Mouse (Mus musculus): ENCODE data around the gene Iqca.

Gene Iqca

GRCm38 (mm10) chr1:90153099-90153744 lies at the start of gene Iqca:
Gene Iqca (minus strand): TSS chr1:90153401.
- DNase-seq (ENCODE audit: low read depth) = no peak

DNA sequence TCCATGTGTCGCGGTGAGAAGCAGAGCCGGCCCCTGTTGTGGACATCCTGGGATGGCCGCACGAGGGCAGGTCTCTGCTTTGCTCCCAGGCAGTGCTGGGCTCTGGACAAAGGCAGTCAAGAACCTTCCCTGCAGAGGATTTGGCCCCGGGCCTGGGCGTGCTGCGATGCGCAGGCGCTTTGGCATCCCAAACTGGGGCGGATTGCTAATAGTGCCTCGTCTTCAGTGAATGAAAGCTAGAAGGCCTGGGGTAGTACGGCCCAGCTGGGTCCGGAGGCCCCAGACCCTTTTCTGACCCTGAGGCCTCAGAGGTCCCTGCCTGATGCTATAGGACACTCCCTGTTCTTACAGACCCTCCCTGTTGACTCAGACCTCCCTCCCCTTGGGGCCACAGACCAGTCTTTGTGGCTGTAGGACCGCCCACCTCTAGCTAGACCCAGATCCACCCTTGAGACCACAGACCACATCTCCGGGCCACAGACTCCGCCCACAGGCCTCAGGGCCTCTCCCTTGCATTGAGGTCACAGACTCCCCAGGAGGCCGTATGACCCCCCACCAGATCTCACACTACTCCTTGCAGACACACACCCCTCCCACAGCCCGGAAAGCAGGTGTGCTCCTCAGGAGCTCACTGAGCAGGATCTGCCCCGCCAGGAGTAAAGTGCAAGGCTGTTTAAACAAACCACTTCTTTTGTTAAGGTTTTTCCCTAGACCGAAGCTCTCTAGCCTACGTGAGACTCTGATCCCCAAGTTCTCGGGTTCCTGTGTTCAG lies 49.2 kb upstream of the Iqca start:
- no peak for DNase-seq (ENCODE audit: low read depth)

DNA sequence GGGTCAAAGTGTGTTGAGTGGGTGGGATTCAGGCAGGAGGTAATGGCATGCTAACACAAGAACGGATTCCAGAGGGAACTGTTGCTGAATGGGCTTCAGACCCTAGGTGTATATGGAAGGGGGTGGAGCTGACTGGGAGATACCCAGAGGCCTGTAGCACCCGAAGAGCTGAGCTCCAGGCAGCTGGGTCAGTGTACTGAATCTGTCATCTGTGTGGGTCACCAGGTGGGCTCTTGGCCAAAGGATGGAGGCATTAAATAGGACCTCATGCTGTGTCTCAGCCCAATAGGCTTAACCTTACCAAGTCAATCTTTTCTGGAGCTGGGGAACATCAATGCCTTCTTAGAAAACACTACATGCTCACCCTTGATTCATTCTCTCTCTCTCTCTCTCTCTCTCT lies 48.5 kb upstream of the Iqca start:
- DNase-seq (ENCODE audit: low read depth) = no peak

DNA sequence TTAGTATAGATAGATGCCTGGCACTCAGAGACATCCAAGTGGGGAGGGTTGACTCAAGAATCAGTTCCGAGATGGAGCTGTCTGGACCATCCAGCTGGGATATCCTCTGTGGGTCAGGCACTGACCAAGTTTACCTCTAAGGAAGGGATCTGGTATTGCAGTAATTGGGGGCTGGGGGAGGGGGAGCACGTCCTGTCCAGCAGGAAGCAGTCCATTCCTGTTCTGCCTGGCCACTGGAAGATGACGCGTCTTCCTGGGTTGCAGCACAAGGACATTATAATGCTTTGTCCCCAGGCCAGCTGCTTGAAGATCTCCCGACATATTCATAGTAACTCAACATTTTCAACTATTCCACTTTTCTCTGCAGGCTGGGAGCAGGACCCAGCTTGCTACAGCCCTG lies 48.0 kb upstream of the Iqca start:
- no peak for DNase-seq (ENCODE audit: low read depth)

DNA sequence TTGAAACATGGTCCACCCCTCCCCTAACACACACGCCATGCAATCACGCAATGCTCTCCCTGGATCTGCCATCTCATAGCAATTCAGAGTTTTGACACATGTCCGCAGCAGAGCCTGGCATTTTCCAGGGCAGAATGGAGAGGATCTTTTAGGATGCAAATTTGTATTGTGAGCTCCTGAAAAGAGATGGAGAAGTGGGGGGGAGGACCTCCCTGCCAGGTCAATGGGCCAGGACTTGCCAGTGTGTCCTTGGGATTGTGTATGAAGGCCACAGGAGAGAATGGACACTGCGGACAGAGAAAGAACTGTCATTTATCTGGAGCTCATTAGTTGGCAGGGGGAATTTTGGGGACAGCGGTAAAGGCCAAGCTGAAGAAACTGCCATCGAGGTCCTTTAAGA lies 35.8 kb upstream of the Iqca start:
- no peak for DNase-seq (ENCODE audit: low read depth)

- DNase-seq (ENCODE audit: low read depth) = no peak
These were observed 33.7 kb upstream of the Iqca start for GRCm38 (mm10) chr1:90186874-90187273.

- DNase-seq (ENCODE audit: low read depth) = no peak
These were observed 33.0 kb upstream of the Iqca start for GRCm38 (mm10) chr1:90186173-90186572.

- no peak for DNase-seq (ENCODE audit: low read depth)
These were observed 30.4 kb upstream of the Iqca start for GRCm38 (mm10) chr1:90183602-90184001.

GRCm38 (mm10) chr1:90182521-90182920 lies 29.3 kb upstream of the Iqca start:
- DNase-seq (ENCODE audit: low read depth) = no peak

DNA sequence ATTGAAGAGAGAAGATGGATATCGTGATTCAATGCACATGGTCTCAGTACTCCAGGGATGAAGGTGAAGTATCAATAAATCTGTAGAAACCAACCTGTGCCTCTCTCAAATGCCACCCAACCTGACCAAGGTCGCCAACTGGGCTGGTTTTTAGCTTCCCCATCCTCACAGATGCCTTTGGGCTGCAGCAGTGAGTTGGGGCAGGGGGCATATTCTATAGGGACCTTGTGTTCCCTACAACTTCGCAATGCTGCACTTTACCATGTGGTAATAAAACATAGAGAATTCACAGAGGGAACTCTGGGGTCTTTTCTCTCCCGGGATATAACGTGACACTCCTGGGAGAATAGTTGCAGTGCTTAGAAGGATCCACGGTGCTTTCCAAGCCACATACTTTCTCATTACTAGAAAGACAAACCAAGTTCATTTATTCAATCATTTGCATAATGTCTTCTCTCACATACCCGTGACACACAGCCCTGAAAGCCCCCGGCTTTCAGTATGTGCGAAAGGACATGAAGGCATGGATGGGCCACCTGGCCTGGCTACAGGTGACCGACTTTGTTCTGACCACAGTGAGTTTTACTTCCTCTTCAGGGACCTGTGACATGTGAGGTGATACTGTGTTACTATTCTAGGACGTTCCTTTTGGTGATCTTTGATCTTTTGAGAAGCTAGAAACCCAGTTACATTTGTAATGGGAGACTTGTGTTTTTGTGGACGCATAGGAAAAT lies 27.9 kb upstream of the Iqca start:
- DNase-seq (ENCODE audit: low read depth) = no peak

- DNase-seq (ENCODE audit: low read depth) = no peak
These were observed 27.3 kb upstream of the Iqca start for GRCm38 (mm10) chr1:90180479-90180878.

GRCm38 (mm10) chr1:90177978-90178377 lies 24.8 kb upstream of the Iqca start:
- DNase-seq (ENCODE audit: low read depth) = no peak

- DNase-seq (ENCODE audit: low read depth) = no peak
These were observed 24.4 kb upstream of the Iqca start for GRCm38 (mm10) chr1:90177565-90177964.

GRCm38 (mm10) chr1:90176223-90176622 lies 23.0 kb upstream of the Iqca start:
- no peak for DNase-seq (ENCODE audit: low read depth)

DNA sequence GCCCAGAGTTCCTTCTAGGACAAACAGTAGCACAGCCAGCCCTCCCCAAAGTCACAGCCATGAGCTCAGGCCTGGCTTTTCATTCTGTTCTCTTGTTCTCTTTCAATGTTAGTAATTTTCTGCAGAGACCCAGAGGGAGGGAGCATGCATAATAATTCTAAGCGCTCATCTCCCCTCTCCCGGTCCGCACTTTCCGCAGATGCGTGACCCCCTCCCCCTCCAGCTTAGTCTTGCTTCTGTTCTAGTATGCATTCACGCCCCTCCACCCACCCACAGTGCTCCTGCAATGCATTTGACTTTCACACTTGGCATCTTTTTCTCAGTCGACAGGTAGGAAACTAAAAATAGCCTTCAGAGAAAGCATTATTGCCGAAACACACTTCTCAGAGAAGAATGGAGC lies 21.1 kb upstream of the Iqca start:
- DNase-seq (ENCODE audit: low read depth) = no peak

DNA sequence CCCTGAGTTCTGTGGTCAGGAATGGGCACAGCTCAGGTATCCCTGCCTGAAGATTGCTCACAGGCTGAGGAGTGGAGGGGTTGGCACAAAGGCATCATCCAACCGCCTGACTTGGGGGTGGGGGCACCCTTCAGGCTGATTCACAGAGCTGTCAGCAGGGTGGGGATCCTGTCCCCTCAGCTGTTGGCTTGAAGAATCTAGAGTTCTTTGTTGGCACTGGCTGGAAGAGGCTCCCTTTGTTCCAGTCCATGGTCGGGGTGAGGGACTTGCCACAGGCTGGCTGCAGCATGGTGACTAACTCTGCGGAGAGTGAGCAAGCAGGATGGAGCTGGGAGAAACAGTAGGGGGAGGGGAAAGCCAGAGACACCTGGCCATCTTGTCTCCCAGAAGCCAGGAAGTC lies 11.1 kb upstream of the Iqca start:
- no peak for DNase-seq (ENCODE audit: low read depth)

DNA sequence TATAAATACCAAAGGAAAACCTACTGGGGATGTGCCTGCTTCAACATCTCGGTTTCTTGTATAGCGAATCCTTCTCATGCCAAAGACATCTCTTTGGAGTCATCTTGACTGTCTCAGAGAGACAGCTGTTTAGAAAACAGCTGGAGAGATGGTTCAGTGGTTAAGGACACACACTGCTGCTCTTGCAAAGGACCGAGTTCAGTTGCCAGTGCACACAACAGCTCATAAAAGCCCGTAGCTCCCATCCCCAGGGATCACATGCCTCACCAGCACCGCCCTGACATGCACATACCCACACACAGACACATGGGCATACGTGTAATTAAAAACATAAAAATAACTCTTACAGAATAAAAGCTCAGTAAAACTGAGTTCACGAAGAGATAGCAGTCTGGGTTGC lies 10.0 kb upstream of the Iqca start:
- no peak for DNase-seq (ENCODE audit: low read depth)

GRCm38 (mm10) chr1:90162379-90162857 lies 9.2 kb upstream of the Iqca start:
- no peak for DNase-seq (ENCODE audit: low read depth)

DNA sequence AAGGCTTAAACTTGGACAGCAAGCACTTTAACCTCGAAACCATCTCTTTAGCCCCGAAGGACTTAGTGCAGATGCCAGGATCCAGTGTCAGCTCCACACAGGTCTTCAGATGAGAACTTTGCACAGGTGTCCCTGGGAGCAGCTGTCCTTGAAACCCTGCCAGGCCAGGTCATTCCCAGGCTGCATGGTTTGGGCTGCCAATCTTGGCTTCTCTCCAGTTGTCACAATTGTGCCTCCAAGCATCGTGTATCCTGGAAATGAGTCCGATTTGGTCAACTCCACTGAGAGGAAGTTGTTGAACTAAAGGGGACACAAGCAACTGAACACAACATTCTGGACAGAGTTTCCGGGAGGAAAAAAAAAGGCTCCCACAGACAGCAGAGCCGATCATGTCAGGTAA lies 8.4 kb upstream of the Iqca start:
- no peak for DNase-seq (ENCODE audit: low read depth)

GRCm38 (mm10) chr1:90159927-90160326 lies 6.7 kb upstream of the Iqca start:
- DNase-seq (ENCODE audit: low read depth) = no peak

- no peak for DNase-seq (ENCODE audit: low read depth)
These were observed 3.4 kb upstream of the Iqca start for GRCm38 (mm10) chr1:90156589-90156988.

DNA sequence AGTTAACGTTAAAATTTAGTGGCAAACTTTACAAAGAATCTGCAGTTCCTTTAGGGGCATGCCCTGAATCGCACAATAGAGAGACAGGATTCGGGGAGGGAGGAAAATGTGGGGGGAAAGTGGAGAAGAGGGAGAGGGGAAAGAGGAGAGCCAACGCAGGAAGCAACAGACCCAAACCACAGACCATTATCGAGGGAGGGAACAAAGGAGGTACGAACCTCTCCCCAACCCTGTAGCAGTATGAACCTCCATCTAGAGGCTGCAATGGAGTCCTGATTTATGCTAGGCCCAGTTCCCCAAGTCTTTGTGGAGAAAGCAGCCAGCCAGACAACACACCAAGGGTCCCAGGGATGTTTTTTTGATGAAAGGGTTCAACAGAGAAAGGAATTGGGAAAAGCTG lies 586 bp upstream of the Iqca start:
- no peak for DNase-seq (ENCODE audit: low read depth)

DNA sequence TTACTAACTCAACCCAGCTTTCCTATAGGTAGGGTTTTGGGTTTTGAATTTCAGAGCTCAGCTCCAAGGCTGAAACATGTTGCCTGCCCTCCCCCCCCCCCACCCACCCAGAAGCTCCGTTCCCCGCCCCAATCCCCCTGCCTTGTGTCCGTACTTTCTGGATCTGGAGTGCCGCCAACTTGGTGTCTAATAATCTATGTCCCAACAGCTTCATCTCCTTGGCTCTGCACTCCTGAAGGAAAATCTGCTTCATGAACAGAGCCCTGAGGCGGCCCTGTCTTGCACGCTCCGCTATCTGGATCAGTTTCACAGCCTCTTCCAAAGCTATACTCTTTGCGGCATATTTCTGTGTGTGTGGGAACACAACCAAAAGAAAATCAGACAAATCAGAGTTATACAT lies 13.5 kb downstream of the Iqca start:
- no peak for DNase-seq (ENCODE audit: low read depth)

Data from c-Kit-positive CD71-positive TER-119-negative erythroid progenitor cells, embryonic 14.5 days (primary cell).